Mouse (Mus musculus): ENCODE measurements around the gene Plod3.
A peak's percentile ranks its signal among the peaks of the same experiment; 100 is the strongest.

DNA sequence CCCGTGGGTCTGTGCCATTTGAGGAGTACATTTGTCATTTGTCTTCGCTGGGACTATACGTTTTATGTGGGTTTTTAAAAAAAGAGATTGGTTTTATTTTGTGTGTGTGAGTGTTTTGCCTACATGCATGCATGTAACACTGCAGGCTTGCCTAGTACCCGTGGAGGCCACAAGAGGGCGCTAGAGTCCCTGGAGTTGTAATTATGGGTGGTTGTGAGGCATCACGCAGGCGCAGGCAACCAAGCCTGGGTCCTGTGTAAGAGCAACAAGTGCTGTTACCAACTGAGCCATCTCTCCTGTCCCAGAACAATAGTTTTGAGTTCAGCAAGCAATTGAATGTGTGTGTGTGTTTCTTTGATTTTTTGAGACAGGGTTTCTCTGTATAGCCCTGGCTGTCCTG is 47.5 kb upstream of the Plod3 start:
- TF ChIP-seq CTCF (conservative IDR thresholded peaks at IDR 0.05; ENCODE audit: insufficient read depth, insufficient read length, low read depth, low read length) (peak; percentile 50), POLR2A (IDR thresholded peaks at IDR 0.05; ENCODE audit: low read depth, low read length) (no peak)

Data from kidney, adult 2 months (tissue).